Mouse (Mus musculus) olfactory bulb, adult 2 months (tissue): ENCODE measurements around the gene Abce1.

Source experiments
- CTCF ChIP-seq: fragments of 200-500 bp; IDR thresholded peaks from 2 replicates; pipeline ENCODE4 v1.5.1; 2012; ENCODE audit warnings: low read depth, mild to moderate bottlenecking, low read length, moderate library complexity; ENCODE audit not compliant: insufficient read depth
- POLR2A ChIP-seq: fragments of 200-500 bp; IDR thresholded peaks from 2 replicates; pipeline ENCODE4 v1.6.1; 2012; ENCODE audit warnings: mild to moderate bottlenecking, low read depth, low read length, moderate library complexity; ENCODE audit not compliant: insufficient read depth

- TF ChIP-seq POLR2A (no peak), CTCF (no peak)
Measured at GRCm38 (mm10) chr8:79706687-79707086, 4.9 kb downstream of the Abce1 start.
